Mouse (Mus musculus) heart, adult 2 months (tissue): Measurements from ENCODE around the gene Pla2g2c.

Experiments
- EP300 ChIP-seq: fragments of 200-500 bp; IDR thresholded peaks from 2 replicates; pipeline ENCODE4 v1.6.1; 2011; ENCODE audit warnings: low read depth, low read length, control low read depth; ENCODE audit not compliant: insufficient read depth
- POLR2A ChIP-seq: fragments of 200-500 bp; IDR thresholded peaks from 2 replicates; pipeline ENCODE4 v1.6.1; 2011; ENCODE audit warnings: mild to moderate bottlenecking, low read depth, low read length, control low read depth; ENCODE audit not compliant: insufficient read depth

GRCm38 (mm10) chr4:138725751-138726150 lies 1.2 kb downstream of the Pla2g2c start:
- TF ChIP-seq POLR2A = no peak
- no peak for TF ChIP-seq EP300
